Mouse (Mus musculus): Measurements from ENCODE around the gene Phf13. TPM values are rescaled to one million over a fixed set of nuclear protein-coding genes. Genes with fewer than 3 reads are reported as not detected.

Gene Phf13
- total RNA-seq, 2 experiments from 2014 or later: 15.2 to 16.6 TPM

DNA sequence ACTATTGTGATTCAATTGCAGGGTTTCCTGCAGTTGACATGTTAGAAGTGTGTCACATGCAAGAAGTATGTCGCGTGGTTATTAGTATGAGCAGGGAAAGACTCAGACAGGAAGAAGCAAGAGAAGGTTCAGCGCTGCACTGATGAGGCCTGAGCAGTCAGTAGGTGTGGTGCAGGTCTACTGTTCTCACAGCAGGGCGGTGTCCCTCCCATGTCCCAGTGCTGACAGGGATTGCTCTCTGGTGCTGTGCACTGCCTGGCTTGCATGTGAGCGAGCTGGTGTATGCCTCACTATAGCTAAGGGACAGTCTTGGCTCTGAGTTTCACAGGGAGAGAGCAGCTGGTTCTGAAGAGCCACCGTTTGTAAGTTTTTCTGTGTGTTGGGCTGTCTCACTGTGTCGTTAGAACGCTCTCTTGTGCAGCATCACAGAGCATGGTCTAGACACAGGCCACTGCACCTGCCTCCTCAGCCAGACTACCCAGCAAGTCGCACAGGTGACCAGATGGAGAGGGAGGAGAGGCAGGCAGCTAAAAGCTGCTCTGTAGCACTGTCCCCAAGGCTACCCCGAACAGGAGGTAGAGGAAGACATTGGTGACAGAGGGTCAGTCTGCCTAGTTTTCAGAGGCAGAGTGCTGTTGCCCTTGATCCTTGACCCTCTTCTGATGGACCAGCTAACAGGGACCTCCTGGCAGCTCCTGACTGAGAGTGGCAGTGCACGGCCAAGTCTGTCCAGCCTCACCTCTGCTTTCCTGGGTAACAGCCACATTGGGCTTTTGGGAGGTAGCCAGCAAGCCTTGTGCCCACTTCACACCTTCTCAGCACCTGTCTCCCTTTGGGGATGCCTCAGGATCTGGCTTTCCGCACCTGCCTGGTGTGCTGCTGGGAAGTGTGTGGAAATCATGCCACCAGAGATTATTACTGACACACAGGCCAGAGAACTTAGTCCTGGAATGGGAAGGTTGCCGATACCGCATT is 47.3 kb downstream of the Phf13 start:
- no peak for DNase-seq (ENCODE audit: low spot score in 2 of 2)

DNA sequence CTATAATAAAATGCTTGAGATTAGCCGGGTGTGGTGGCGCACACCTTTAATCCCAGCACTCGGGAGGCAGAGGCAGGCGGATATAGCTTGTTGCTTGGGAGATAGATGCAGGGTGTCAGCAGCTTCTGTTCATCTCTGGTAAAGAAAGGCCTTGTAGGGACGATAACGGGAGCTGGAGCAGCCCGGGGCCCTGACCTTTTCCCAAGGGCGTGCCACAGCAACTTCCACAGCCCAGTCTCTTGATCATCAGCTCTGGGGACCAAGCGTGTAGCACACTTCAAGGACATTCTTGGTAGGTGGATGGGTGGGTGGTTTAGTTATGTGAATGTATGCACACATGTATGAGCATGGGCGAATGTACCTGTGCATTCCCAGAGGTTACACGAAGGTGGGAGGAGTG is 49.8 kb downstream of the Phf13 start:
- DNase-seq (ENCODE audit: low spot score in 2 of 2): no peak

Other genes starting within 250 kb of the Phf13 start
- 100 to 1,000 TPM; 218 to 223 TPM for gene Camta1, start 134.4 kb downstream of the Phf13 start, total RNA-seq (2021)
- gene Dnajc11, start 62.6 kb downstream of the Phf13 start, total RNA-seq (2021): 10 to 100 TPM; 75.8 to 82.0 TPM
- 10 to 100 TPM; 22.8 to 34.2 TPM for gene Thap3, start 7.3 kb downstream of the Phf13 start, total RNA-seq (2021)
- gene Klhl21, start 12.5 kb upstream of the Phf13 start, total RNA-seq (2021): 10 to 100 TPM; 14.6 to 15.1 TPM
- gene Zbtb48, start 31.4 kb upstream of the Phf13 start, total RNA-seq (2021): 10 to 100 TPM; 11.9 to 14.8 TPM
- under 1 TPM; 0.37 to 0.45 TPM for gene Tas1r1, start 42.3 kb upstream of the Phf13 start, total RNA-seq (2021)
- 10 to 100 TPM; 27.3 to 31.6 TPM for gene Nol9, start 43.1 kb upstream of the Phf13 start, total RNA-seq (2021)
- gene Plekhg5, start 76.2 kb upstream of the Phf13 start, total RNA-seq (2021): 10 to 100 TPM; 76.0 to 79.6 TPM
- gene Tnfrsf25, start 119.7 kb upstream of the Phf13 start, total RNA-seq (2021): 10 to 100 TPM; 14.0 to 15.1 TPM
- under 1 TPM; 0.62 to 0.78 TPM for gene Espn, start 156.1 kb upstream of the Phf13 start, total RNA-seq (2021)
- not detected for gene Hes2, start 162.6 kb upstream of the Phf13 start, total RNA-seq (2021)
- gene Acot7, start 181.9 kb upstream of the Phf13 start, total RNA-seq (2021): 100 to 1,000 TPM; 426 to 431 TPM

Data from layer of hippocampus, postnatal 10 days (tissue).